Mouse (Mus musculus) midbrain, embryonic 14.5 days (tissue): ENCODE measurements around the gene Nebl. TPM values are rescaled to one million over a fixed set of nuclear protein-coding genes. Genes with fewer than 3 reads are reported as not detected.
"Not testable (repeated sequence)": the region's sequence is repeated elsewhere in the genome, so short reads cannot be mapped to it uniquely, and the experiment has no call there.

Experiments used
- ATAC-seq: fragments of 200-750 bp; cut with Nextera tagmentation; 2 replicates; pipeline ENCODE4 v1.8.0; 2017; ENCODE audit warnings: moderate number of reproducible peaks, moderate library complexity; ENCODE audit not compliant: low FRiP score, low TSS enrichment
- DNase-seq: peaks from one replicate; pipeline ENCODE4 v3.0.0-alpha.2; 2015
- H3K27ac ChIP-seq: fragments of 300-500 bp; sonication (generic); replicated peaks from 2 replicates; pipeline ENCODE4 v1.5.1; 2014; ENCODE audit warnings: mild to moderate bottlenecking, low read depth, low read length, moderate library complexity
- H3K27me3 ChIP-seq: fragments of 300-500 bp; sonication (generic); 2 replicates; pipeline ENCODE4 v1.6.1; 2014; ENCODE audit warnings: low read length, control low read depth, mixed read lengths; ENCODE audit not compliant: control insufficient read depth, insufficient read depth
- H3K36me3 ChIP-seq: fragments of 300-500 bp; sonication (generic); 2 replicates; pipeline ENCODE4 v1.6.1; 2014; ENCODE audit warnings: low read length, control low read depth; ENCODE audit not compliant: control insufficient read depth, insufficient read depth
- H3K4me1 ChIP-seq: fragments of 300-500 bp; sonication (generic); 2 replicates; pipeline ENCODE4 v1.6.1; 2014; ENCODE audit warnings: mild to moderate bottlenecking, antibody characterized with exemption, low read length, control low read depth; ENCODE audit not compliant: control insufficient read depth, insufficient read depth
- H3K4me2 ChIP-seq: fragments of 300-500 bp; sonication (generic); 2 replicates; pipeline ENCODE4 v1.6.1; 2014; ENCODE audit warnings: mild to moderate bottlenecking, low read length, moderate library complexity
- H3K4me3 ChIP-seq: fragments of 300-500 bp; sonication (generic); replicated peaks from 2 replicates; pipeline ENCODE4 v1.5.1; 2014; ENCODE audit warnings: low read depth, low read length
- H3K9ac ChIP-seq: fragments of 300-500 bp; sonication (generic); replicated peaks from 2 replicates; pipeline ENCODE4 v1.6.1; 2014; ENCODE audit warnings: mild to moderate bottlenecking, low read length, moderate library complexity
- H3K9me3 ChIP-seq: fragments of 300-500 bp; sonication (generic); 2 replicates; pipeline ENCODE4 v1.6.1; 2016; ENCODE audit warnings: low read length, control low read depth, mixed read lengths; ENCODE audit not compliant: control insufficient read depth
- WGBS: fragments of 180-500 bp; shearing (Covaris S2); extraction: QIAGEN DNeasy Blood & Tissue Kit; methylation state at CpG from one replicate; pipeline ENCODE4 v1.1.7; 2014; 5-methylcytosine and 5-hydroxymethylcytosine counted together
- microRNA-seq: library from miRNA; unstranded; fragments of <30 nt; microRNA quantifications from one replicate; pipeline ENCODE4, GENCODE M21; 2016
- polyA plus RNA-seq: library from polyadenylated mRNA; unstranded; fragments of >200 nt; fragmentation: Nextera tagmentation; extraction: Ambion mirVana; gene quantifications from 2 replicates; pipeline ENCODE4 v1.2.1, GENCODE M21; 2014

Gene Nebl
- polyA plus RNA-seq, 1 experiment from 2014 or later, result 6.7 TPM

DNA sequence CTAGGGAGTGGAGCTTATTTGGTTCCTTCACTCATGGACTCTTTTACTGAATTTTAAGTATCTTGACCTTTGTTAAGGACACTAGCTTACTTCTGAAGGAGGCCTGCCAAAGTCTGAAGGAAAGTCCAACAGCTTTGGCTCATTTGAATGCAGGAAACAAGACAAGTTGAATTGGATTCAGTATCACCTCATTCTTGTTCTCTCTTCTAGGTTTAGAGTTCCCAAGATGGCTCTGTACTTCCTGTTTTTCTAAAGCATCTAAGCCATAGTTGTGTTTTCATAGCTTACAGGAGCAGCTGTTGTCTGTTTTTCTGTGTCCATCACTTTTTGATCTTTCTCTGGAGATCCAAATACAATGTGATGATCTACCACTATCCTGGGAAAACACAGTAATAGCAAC lies 429.9 kb downstream of the Nebl start:
- Histone ChIP-seq H3K27me3 (no peaks in the 10 kb centered on the region), H3K27ac (no peak overlapping the region), H3K36me3 (no peaks in the 10 kb centered on the region), H3K4me1 (no peaks in the 10 kb centered on the region), H3K9me3 (no peaks in the 10 kb centered on the region), H3K4me2 (no peak overlapping the region), H3K9ac (no peak overlapping the region), H3K4me3 (no peak overlapping the region)
- DNase-seq (no peak), ATAC-seq (no peak)

DNA sequence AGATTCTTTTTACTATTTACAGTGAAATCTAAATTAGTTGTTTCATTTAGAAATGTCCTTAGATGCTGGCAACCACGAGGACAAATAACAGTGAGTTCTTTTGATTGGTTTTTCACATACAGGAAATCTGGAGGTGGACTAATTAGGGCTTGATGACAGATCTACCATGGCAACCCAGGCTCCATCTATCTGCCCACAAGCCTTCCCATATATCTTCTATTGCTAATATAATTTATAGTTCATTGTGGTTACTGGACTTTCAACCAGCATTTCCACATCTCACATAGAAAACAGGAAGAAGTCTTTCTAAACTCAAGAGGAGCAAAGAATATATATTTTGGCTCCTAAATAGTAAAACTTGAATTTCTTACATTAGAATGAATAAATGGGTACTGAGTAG lies 433.8 kb downstream of the Nebl start:
- Histone ChIP-seq H3K9me3 (no peaks in the 10 kb centered on the region), H3K9ac (no peak overlapping the region), H3K27me3 (no peaks in the 10 kb centered on the region), H3K27ac (no peak overlapping the region), H3K4me1 (no peaks in the 10 kb centered on the region), H3K4me3 (no peak overlapping the region), H3K36me3 (no peaks in the 10 kb centered on the region), H3K4me2 (no peak overlapping the region)
- 76% methylated on average over 1 of the region's 1 CpGs for WGBS
- DNase-seq, result no peak
- ATAC-seq, result no peak

GRCm38 (mm10) chr2:17295257-17295656 lies 436.0 kb downstream of the Nebl start:
- not testable (repeated sequence) for ATAC-seq
- 94% methylated on average over 4 of the region's 5 CpGs for WGBS

More at GRCm38 (mm10) chr2:17295257-17295656, 436.0 kb downstream of the Nebl start:
- DNase-seq, H3K9ac ChIP-seq, H3K4me3 ChIP-seq, H3K27ac ChIP-seq, H3K9me3 ChIP-seq, H3K36me3 ChIP-seq, H3K27me3 ChIP-seq, H3K4me2 ChIP-seq, H3K4me1 ChIP-seq: not testable (repeated sequence)

Small RNA genes lying within 50 kb of the gene (microRNA-seq; reads per million reads assigned to microRNA genes)
- not detected for gene Mir6419
